Mouse (Mus musculus) urinary bladder, postnatal 36 days (tissue): ENCODE data around the gene Wwc1.
"Not testable (repeated sequence)": the region's sequence is repeated elsewhere in the genome, so short reads cannot be mapped to it uniquely, and the experiment has no call there.

Source experiments
- DNase-seq, 2 experiments: peaks; one replicate each; pipeline ENCODE4 v3.0.0; 2022; ENCODE audit warnings: low spot score in 2 of 2, mixed read lengths in 1 of 2

Wwc1 gene

DNA sequence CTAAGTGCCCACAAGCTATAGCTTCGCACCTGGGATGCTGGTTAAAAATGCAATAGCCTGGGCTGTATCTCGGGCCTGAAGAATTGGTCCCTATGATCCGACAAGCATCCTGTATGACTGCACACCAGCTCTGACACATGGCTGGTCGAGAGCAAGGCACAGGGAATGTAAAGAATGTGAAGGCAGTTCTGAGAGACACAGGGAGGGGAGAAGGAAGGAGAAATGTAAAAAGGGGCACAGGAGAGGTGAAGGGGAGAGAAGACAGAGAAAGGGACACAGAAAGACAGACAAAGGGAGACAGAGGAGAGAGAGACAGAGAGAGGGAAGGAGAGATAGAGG lies 101.8 kb downstream of the Wwc1 start:
- DNase-seq = no peak

DNA sequence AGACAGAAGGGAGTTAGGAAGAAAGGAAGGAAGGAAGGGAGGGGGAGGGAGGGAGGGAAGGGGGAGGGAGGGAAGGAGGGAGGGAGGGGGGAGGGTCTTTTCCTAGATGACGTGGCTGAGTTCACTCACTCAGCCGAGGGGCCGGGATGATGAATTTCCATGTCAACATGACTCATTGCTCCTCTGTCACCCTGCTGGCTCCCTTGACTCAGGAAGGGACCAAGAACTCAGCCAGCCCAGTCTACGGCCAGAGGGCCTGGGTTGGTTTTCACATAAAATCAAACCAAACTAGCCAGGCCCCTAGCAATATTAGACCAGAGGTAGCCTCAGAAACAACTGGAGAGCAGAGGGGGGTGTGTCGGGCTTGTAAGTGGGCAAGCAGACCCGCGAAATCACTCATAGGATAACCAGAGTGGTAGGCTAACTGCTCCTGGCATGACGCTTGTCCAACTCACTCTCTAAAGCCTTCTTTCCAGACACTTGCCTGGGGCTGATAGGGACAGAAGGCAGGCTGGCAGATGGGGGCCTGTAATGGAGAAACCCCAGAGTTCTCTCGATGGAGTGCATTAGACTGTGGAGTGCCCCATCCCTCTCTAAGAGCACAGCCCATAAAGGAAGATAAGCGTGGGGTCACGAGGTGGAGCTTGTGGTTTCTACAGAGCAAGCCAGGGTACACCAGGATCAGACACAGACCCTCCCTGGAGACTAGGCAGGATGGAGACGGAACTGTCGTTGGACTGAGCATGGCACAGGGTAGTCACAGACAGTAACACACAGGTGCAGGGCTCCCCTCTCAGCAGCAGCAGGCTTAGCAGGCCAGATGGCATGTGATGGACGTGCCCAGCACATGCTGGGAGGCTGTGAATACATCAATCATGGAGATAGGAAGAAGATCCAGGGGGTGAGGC lies 102.4 kb downstream of the Wwc1 start:
- no peak for DNase-seq

DNA sequence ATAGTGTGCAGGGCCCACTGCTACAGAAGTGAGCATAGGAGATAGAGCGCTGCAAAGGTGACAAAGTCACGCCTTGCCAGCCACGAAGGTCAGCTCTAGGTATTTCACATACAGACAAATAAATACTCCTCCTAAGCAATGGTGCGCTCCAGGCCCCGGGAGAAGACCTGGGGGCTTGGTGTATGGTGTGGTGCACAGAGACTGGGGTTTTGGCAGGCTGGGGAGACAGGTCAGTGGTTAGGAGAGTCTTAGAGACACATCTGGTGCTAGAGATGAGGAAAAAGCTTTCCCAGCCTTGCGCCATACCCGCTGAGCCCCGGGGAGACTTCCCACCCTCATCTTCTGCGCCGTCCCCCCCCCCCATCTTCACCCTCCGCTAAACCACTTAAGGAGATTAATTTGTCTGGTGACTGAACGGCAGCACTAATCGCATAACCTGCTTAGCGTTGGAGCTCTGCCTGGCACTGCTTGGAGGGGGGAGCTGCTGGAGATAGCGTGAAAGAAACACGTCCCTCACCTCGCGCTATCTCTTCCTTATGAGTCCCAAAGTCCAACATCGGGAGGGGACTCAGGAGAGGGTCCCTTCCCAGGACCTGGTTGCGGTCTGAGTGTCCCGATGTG lies 106.6 kb downstream of the Wwc1 start:
- no peak for DNase-seq

DNA sequence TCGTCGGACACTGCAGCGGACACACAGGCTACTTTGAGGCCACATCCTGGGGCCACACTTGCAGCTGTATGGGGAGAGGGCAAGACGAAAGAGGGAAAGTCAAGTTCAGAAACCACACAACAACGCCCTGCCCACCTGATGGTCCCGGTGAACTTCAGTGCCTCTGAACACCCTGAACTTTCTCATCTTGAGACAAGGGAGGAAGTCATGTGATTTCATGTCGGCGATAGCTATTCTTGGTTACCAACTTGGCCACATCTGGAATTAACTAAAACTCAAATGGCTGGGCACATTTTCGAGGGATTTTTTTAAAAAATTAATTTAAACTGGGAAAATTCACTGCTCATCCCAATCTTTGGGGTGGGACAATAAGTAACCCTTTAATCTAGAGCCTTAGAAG lies 109.4 kb downstream of the Wwc1 start:
- DNase-seq = no peak

DNA sequence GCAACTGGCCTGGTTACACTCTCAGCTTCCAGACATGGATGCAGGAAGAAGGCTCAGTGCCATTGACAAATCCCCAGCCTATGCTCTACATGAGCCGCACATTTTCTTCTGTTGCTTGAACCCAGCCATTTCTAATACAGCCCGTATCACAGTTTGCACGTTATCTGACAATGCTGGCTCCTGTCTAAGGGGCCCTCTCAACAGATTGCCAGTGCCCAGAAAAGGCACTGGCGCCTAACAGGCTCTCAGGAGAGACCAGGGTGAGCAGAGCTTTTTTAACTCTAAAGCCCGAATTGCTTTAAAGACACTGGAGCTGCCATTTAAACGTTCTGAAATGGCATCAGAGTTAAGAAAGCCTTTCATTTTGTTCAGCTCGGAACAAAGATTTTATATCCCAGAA lies 114.2 kb downstream of the Wwc1 start:
- no peak for DNase-seq

DNA sequence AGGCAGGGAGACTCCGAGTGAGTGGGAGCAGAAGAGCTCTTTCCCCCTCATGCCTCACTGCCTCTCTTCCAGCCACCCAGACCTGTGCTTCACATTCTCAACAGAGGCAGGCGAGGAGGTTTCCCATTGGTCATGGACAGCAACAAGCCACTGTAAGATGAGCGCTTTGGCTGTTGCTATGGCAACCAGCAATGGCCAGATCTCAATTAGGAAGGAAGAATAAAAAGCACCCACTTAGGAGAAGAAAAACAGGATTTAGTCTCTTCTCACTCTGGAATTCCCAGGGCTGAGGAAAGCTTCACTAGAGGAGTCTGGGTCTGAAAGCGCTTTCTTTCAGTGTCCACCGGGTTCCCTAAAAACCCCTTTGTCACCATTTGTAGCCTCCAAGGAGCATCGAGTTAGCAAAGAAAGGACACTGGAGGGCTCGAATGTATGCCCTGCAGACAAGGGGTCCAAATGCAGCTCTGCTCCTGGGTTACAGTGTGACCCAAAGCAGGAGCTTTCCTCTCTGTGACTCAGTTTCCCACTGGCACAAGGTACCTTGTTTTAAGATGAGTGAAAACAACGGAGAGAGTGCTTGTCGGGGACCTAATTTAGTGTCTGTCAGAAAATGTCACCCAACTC lies 115.2 kb downstream of the Wwc1 start:
- DNase-seq = no peak

DNA sequence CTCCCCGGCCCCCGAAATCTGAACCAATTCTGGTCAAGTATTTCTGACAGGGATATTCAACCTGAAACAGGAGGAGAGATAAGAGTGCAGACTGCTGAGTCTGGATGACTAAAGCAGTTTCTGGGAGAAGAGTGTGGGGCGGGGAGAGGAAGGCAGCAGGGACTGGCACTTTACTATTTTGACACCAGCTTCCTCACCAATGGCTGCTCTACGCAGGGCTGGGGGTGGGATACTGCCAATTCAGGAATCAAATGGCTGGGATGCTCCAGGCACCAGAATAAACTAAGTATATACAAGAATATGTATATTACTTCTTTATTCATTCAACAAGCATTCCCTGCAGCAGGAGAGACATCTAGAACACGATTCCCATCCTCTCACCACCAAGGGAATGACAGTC lies 116.7 kb downstream of the Wwc1 start:
- no peak for DNase-seq

DNA sequence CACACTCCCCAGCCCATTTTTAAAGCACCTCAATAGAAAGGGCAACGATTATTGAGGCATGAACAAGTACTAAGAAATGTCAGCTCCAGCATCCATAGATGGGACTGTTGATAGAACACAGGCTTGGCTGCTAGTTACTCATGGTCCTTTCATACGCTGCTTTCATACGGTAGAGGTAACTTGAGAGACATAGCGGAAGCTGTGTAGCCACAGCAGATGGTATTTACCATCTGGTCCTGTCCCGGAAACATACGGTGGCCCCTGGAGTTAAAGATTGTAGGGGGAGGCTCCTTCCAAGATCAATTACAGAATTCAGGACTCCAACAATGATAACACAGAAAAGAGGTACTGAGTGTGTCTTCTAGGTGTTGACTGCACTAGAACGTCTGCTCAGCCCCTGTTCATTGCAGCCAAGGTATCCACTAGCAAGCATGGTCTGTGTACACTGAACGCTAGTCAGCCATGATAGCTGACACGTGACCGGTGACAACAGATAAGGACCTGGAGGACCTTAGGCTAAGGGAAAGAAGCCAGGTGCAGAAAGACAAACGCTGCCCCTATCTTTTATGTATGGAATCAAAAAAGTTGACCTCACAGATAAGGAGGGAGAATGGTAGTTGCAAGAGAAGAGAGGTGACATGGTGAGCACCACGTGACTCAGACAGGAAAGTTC lies 122.8 kb downstream of the Wwc1 start:
- DNase-seq = no peak

DNA sequence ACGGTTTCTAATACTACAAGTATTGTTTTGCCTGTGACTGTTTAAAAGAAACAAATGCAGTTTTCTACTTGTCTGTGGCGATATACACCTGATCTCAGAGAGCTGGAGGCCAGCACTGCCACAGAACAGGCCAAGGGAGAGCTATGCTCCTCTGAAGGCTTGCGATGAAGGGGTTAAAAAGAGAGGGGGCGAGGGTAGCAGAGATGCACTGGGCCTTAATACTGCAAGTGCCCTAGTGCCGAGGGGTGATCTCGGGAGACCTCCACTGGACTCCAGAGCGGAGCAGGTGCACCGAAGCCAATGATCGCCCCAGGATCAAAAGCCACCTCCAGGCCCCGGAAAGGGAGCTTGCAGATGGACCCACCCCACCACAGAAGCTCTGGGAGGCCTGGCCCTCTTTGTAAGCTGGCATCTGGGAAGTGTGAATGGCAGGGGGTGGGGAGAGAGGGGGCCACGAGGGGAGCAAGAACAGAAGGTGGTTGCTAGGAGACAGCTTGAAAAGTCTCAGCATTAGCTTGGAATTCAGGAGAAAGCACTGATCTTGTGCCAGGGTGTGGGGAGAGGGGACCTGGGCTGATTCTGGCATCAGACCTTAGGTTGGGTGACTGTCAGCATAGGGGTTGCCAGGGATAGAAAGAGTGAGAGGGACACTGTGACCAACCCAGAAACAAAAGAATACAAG lies 123.8 kb downstream of the Wwc1 start:
- no peak for DNase-seq

DNA sequence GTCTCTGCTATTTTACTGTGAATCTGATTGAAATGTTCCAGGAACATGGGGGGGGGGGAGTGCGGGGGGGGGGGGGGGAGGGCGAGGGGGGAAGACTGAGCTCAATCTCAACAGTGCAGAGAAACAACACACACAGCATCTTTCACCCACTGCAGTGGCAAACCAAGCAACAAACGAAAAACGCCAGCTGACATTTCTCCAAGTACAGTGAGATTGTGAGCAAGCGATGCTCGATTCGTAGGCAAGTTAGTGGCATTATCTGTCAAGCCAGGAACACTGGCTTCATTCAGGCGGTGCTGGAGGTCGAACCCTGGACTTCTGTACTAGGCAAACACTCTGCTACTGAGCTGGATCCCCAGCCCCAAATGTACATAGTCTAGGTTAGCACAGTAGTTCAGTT lies 124.8 kb downstream of the Wwc1 start:
- DNase-seq = no peak

DNA sequence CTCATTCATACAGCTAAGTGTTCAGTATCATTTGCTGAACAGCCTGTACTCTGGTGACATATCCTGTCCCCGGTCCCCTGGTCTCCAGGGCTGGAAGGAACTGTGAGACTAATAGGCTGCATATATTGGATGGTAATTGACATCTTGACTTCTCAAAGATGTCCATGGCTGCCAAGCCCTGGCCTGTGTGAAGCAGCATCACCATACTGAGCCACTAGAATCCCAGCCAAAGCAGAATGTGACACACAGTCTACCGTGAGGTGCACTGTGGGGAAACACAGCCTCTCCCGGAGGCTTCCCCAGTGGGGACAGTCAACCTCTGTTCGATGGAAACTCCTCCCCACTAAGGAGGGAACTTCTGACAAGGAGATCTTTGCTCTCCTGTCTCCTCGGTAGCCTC lies 125.4 kb downstream of the Wwc1 start:
- no peak for DNase-seq

DNA sequence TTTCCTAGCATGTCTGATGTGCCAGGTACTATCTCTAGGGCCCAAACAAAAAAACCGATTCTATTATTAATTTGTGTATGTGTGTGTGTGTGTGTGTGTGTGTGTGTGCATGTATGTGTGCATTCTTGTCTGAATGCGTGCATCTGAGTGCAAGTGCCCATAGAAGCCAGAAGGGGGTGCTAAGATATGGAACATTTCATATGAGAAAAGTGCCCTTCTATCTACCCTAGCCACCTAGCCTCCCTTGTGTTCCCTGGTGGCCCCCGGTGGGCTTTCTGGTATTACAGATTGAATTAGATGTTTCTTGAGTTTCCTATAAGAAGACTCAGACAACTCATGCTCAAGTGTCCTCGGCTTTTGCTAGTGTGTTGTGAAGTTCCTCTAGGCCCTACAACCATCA lies 126.7 kb downstream of the Wwc1 start:
- no peak for DNase-seq

DNA sequence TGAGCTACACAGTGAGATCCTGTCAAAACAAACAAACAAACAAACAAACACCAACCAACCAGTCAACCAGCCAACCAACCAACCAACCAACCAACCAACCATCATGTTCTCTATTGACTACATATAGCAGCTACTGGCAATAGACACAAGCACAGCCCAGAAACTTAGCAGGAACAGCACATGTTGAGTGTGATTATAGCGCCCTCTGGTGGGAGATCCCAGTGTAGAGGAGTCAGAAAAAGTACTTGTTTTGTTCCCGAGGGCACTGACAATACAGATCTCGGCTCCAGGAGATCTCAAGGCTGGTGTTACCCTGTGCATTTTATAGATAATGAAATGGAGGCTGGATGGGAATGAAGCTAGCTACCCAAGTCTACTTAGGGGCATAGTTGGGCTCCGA lies 127.6 kb downstream of the Wwc1 start:
- DNase-seq = no peak

DNA sequence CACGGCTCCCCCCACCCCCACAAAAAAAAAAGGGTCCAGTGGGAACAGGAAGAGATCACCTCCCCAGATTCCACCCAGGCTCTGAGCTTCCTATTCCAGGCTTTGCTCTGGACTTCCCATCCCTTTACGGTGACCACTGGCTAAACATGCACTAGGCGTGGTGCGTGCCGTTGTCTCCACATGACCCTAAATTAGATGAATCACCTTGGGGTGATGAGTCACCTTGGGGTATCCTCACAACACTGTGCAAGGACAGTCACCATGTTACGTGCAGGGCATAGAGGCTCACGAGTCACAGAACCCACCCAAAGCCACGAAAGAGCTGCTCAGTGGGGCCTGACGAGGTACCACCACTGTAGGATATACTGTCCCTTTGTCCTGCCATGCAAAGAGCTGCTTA lies 136.0 kb downstream of the Wwc1 start:
- DNase-seq = no peak

DNA sequence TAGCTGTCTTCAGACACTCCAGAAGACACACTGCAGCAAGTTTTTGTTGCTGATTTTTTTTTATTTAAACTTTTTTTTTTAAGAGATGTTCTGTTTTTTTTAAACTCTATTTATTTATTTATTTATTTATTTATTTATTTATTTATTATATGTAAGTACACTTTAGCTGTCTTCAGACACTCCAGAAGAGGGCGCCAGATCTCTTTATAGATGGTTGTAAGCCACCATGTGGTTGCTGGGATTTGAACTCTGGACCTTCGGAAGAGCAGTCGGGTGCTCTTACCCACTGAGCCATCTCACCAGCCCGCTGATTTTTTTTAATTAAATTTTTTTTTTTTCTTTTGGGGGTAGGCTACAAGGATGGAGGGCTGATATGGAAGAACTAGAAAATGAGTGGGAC lies 137.8 kb downstream of the Wwc1 start:
- DNase-seq = not testable (repeated sequence)

DNA sequence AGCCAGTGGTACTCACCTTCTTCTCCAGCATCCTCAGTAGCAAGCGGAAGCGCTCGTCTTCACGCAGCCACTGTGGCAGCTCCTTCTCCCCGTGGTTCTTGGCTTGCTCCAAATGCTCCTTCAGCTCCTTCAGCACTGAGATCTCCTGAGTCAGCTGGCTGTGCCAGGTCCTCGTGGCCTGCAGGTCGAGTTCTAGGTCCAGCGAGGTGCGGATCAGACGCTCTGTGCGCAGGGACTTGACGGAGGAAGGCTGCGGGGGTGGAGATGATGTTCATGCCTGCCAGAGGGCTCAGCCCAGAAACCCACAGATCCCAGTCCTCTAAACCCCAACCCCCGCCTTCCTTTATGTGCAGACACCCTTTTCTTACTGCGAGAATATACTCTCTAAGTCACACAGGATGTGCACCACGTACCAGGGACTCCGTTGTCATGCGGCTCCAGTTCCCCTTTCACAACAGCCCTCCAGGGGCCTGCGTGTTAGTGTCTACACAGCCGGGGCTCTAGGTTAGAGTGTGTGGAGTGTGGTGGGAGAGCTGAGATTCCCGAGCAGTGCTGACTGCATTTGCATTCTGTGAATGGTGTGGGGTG lies 138.5 kb downstream of the Wwc1 start:
- DNase-seq = no peak

DNA sequence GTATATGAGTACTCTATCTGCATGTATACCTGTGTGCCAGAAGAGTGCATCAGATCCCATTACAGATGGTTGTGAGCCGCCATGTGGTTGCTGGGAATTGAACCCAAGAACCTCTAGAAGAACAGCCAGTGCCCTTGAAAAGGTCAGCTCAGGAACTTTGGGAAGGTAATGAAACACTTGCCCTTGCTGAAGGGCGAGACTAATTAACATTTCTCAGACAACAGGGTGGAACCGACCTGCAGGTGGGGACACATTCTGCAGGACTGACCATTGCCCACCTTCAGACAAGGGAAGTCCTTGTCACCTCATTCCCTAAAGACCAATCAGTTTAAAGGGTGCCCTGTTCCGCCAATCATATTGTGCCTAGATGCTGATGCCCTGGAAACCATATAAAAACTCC lies 139.5 kb downstream of the Wwc1 start:
- not testable (repeated sequence) for DNase-seq

DNA sequence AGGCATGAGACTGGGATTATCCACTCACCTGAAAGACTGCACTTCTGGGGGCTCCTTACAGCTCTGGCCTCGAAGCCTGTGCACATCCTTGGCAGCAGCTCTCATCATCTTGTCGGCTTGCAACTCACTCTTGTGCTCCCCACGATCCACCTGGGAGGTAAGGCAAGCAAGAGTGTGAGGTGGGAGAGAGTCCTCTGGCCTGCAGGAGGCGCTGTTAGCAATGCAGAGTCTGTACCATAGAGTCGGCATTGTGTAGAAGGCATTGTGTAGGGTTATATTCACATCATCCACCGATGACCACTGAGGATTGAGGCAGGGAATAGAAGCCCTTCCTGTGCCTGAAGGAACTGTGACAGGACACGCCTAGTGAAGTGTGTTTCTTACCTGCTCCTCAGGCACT lies 140.0 kb downstream of the Wwc1 start:
- no peak for DNase-seq

DNA sequence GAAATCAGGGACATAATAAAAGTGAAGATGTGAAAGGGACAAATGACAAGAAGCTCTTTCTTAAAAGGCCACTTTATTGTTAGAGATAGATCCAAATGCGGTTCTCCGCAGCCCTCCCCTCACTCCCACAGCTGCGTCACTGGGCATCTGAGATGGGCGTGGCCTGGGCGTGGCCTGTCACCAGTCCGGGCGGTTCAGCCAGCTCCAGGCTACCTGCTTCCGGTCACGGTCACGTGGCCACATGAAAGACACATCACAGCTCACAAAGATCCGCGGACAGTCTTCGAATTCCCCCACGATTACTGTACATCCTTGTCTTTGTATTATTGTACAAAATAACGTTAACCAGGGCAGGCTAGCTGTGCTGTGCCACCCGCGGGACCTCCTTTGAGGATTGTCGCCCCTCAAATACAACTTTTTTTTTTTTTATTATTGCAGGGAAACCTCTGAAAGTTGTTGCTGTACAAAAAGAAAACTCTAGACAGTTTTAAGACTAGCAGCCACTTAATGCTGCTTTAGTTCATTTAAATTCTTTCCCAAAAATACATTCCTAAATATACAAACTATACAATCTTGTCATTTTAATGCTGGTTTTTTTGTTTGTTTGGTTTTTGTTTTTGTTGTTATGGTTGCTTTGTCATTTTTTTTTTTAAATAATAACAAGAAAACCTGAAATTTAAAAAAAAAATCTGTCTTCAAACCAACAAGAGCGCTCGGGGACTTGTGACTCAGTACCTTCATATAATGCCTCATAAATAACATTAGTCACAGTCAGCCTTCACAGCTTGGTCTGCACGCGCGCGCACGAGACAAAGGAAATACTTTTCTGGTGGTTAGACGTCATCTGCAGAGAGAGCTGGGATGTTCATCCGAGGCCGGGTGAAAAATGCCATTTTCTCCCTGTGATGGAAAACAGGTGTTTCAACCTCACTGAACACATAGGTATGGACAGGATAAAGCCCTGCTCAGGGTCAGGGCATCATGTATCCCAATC lies 141.7 kb downstream of the Wwc1 start:
- peak; percentile 84 to 92 for DNase-seq
